Mouse (Mus musculus) hindbrain, embryonic 14.5 days (tissue): ENCODE data around the gene Muc20. TPM values are rescaled to one million over a fixed set of nuclear protein-coding genes. Genes with fewer than 3 reads are reported as not detected.

Source experiments
- ATAC-seq: fragments of 200-750 bp; cut with Nextera tagmentation; 2 replicates; pipeline ENCODE4 v1.8.0; 2017; ENCODE audit warnings: moderate number of reproducible peaks, mild to moderate bottlenecking, moderate TSS enrichment, moderate library complexity; ENCODE audit not compliant: low FRiP score
- DNase-seq: peaks from one replicate; pipeline ENCODE4 v3.0.0-alpha.2; 2015; ENCODE audit warnings: low spot score
- H3K27ac ChIP-seq: fragments of 300-500 bp; sonication (generic); 2 replicates; pipeline ENCODE4 v1.5.1; 2014; ENCODE audit warnings: mild to moderate bottlenecking, moderate library complexity
- H3K27me3 ChIP-seq: fragments of 300-500 bp; sonication (generic); 2 replicates; pipeline ENCODE4 v1.6.1; 2014; ENCODE audit warnings: mild to moderate bottlenecking, low read length, mixed read lengths; ENCODE audit not compliant: control insufficient read depth, insufficient read depth
- H3K36me3 ChIP-seq: fragments of 300-500 bp; sonication (generic); replicated peaks from 2 replicates; pipeline ENCODE4 v1.6.1; 2014; ENCODE audit not compliant: control insufficient read depth, insufficient read depth
- H3K4me1 ChIP-seq: fragments of 300-500 bp; sonication (generic); replicated peaks from 2 replicates; pipeline ENCODE4 v1.6.1; 2014; ENCODE audit warnings: antibody characterized with exemption, low read length, mixed read lengths; ENCODE audit not compliant: control insufficient read depth, insufficient read depth
- H3K4me2 ChIP-seq: fragments of 300-500 bp; sonication (generic); replicated peaks from 2 replicates; pipeline ENCODE4 v1.6.1; 2014; ENCODE audit warnings: mild to moderate bottlenecking, moderate library complexity
- H3K4me3 ChIP-seq: fragments of 300-500 bp; sonication (generic); replicated peaks from 2 replicates; pipeline ENCODE4 v1.5.1; 2014; ENCODE audit warnings: mild to moderate bottlenecking, low read length
- H3K9ac ChIP-seq: fragments of 300-500 bp; sonication (generic); 2 replicates; pipeline ENCODE4 v1.6.1; 2014
- H3K9me3 ChIP-seq: fragments of 300-500 bp; sonication (generic); 2 replicates; pipeline ENCODE4 v1.6.1; 2016; ENCODE audit warnings: low read length; ENCODE audit not compliant: control insufficient read depth
- WGBS: fragments of 180-500 bp; shearing (Covaris S2); extraction: QIAGEN DNeasy Blood & Tissue Kit; methylation state at CpG from one replicate; pipeline ENCODE4 v1.1.7; 2014; 5-methylcytosine and 5-hydroxymethylcytosine counted together
- polyA plus RNA-seq: library from polyadenylated mRNA; unstranded; fragments of >200 nt; fragmentation: Nextera tagmentation; extraction: Ambion mirVana; gene quantifications from 2 replicates; pipeline ENCODE4 v1.2.1, GENCODE M21; 2014

Gene Muc20
- polyA plus RNA-seq, 1 experiment from 2014 or later, result not detected

DNA sequence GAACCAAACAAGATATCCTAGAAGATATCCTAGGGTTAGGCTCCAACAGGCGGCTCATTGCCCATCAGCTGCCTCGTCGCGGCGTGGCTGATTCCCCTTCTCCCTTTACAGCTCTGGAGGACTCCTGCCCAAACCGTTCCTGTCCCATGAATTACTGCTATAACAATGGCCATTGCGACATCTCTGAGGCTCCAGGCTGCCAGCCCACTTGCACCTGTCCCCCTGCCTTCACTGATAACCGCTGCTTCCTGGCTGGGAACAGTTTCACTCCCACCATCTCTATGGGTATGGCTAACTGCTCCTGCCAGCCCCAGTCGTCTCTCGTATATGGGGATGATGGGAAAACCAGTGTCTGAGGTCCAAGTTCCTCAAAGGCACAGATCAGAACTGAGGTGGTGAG, 20.6 kb downstream of the Muc20 start:
- Histone ChIP-seq H3K9ac (no peak overlapping the region), H3K9me3 (no peaks in the 10 kb centered on the region), H3K4me1 (no peaks in the 10 kb centered on the region), H3K4me3 (no peak overlapping the region), H3K4me2 (no peak overlapping the region), H3K27me3 (no peaks in the 10 kb centered on the region), H3K36me3 (no peaks in the 10 kb centered on the region), H3K27ac (no peak overlapping the region)
- DNase-seq (no peak), ATAC-seq (no peak)
- 83% methylated on average over 10 of the region's 10 CpGs for WGBS

DNA sequence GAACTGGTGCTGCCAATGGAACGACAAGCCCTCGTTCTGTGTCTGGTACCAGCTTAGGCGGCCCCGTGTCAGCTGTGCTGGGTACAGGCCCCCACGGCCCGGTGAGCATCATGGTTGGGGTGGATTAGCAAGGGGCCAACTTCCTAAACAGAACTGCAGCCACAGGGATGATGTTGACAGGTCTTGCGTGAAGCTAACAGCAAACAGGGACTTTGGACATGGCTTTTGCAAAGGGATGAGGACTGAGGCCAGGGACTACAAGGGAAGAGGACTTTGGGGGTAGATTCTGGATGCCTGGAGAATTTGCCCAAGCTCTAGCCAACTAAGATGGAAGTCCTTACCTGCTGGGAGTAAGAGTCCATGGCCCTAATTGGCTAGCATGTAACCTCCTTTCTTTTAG, 30.3 kb downstream of the Muc20 start:
- H3K9ac ChIP-seq, result no peak overlapping the region
- H3K4me1 ChIP-seq, result no peaks in the 10 kb centered on the region
- no peaks in the 10 kb centered on the region for H3K27me3 ChIP-seq
- DNase-seq (no peak), ATAC-seq (no peak)
- H3K4me3 ChIP-seq, result no peak overlapping the region
- H3K36me3 ChIP-seq, result no peaks in the 10 kb centered on the region
- no peak overlapping the region for H3K27ac ChIP-seq
- no peak overlapping the region for H3K4me2 ChIP-seq
- WGBS, result 94% methylated on average over 7 of the region's 7 CpGs
- no peaks in the 10 kb centered on the region for H3K9me3 ChIP-seq

DNA sequence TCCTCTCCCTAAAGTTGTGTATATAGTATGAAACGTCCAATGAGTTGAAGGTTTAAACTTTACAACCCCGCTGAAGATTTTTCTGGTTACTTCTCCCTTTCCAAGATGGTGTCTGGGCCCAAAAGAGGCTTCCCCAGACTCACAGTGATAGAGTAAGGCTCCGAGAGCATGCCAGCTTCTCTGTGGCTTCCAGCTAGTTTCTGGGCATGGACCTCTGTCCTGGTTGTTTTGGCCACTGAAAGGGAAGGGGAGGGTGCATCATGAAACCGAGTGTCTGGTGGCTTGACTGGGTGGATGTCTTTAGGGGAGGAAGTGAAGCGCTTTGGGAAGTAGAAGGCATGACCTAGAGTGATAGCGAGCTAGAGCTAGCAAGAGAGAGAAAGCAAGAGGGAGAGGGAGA, 32.3 kb downstream of the Muc20 start:
- H3K27me3 ChIP-seq, result no peaks in the 10 kb centered on the region
- H3K36me3 ChIP-seq, result no peaks in the 10 kb centered on the region
- H3K4me2 ChIP-seq, result no peak overlapping the region
- 73% methylated on average over 6 of the region's 6 CpGs for WGBS
- no peak overlapping the region for H3K9ac ChIP-seq
- no peak overlapping the region for H3K27ac ChIP-seq
- H3K9me3 ChIP-seq, result no peaks in the 10 kb centered on the region
- no peak overlapping the region for H3K4me3 ChIP-seq
- no peaks in the 10 kb centered on the region for H3K4me1 ChIP-seq
- DNase-seq, result no peak
- no peak for ATAC-seq

DNA sequence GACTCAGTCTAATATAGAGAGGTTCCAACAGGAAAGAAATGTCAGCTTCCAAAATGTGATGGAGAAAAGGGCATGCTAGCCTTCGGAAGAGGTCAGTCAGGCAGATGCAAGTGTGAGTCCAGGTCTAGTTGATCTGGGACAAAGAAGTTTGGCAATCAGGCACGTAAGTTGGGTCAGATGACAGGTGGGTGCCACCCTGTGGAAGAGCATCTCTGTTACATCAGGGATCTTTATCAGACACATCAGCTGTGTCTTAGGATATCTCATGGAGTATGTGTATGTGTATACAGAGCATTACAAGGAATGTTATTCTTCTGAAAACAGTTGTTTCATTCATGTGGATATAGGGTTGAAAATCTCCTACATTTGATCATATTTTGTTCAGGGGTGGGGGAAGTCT, 32.7 kb downstream of the Muc20 start:
- WGBS, result 93% methylated on average over 2 of the region's 2 CpGs
- Histone ChIP-seq H3K9me3 (no peaks in the 10 kb centered on the region), H3K27me3 (no peaks in the 10 kb centered on the region), H3K36me3 (no peaks in the 10 kb centered on the region), H3K9ac (no peak overlapping the region), H3K4me1 (no peaks in the 10 kb centered on the region), H3K4me3 (no peak overlapping the region), H3K4me2 (no peak overlapping the region), H3K27ac (no peak overlapping the region)
- DNase-seq (no peak), ATAC-seq (no peak)

DNA sequence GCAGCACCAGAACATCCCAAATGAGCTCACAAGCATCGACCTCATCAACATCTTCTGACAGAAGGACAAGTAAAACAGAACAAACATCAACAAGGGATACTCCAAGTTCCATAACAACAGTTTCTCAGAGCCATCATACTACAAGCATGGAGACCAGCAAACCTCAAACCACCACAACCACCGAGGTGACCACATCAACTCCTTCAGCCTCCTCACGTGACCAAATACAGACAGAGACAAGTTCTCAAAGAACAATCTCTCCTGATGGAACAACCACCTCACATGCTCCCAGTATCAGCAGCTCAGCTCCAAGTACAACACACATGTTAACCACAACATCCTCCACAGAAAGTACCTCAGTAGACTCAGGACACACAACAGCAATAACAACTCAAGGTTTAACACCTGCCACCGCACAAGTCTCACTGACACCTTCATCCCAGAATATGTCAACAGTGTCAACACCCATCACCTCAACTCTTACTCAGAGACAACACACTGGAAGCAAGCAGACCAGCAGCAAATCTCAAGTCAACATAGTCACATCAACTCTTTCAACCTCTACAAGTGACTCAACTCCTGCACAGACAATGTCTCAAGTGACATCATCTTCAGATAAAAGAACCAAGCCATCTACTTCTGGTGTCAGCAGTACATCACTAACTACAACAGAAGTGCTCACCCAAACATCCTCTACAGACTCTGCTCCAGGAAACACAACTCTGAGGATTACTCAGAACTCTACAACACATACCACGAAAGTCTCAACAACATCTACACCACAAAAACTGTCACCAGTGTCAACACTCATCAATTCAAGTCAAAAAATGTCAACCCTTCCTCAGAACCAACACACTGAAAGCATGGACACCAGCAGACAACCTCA, 46.8 kb downstream of the Muc20 start:
- 93% methylated on average over 5 of the region's 5 CpGs for WGBS
- Histone ChIP-seq H3K27ac (no peak overlapping the region), H3K36me3 (no peaks in the 10 kb centered on the region), H3K4me3 (no peak overlapping the region), H3K9me3 (no peaks in the 10 kb centered on the region), H3K27me3 (no peaks in the 10 kb centered on the region), H3K4me2 (no peak overlapping the region), H3K9ac (no peak overlapping the region), H3K4me1 (no peaks in the 10 kb centered on the region)
- DNase-seq (no peak), ATAC-seq (no peak)

DNA sequence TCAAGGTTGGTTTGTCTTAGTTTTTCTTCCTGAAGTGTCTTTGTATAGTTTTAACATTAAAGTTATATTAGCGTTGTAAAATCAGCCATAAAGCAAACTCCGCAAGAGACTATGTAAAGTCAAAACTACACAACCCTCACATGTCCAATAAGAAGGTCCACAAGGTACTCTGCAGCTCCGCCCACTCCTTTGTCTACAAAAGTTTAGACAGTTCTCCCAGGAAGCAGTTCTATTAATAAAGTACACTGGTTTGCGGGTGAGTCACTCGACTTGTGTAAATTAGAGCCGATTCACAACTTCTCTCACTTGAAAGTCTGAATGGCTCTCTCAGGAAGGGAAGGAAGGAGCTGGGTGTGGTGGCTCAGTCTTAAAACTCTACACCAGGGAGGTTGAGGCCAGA, 51.4 kb downstream of the Muc20 start:
- Histone ChIP-seq H3K9ac (no peak overlapping the region), H3K4me2 (no peak overlapping the region), H3K9me3 (no peaks in the 10 kb centered on the region), H3K4me1 (no peaks in the 10 kb centered on the region), H3K27me3 (no peaks in the 10 kb centered on the region), H3K36me3 (no peaks in the 10 kb centered on the region), H3K27ac (no peak overlapping the region), H3K4me3 (no peak overlapping the region)
- 77% methylated on average over 6 of the region's 6 CpGs for WGBS
- ATAC-seq (no peak), DNase-seq (no peak)

DNA sequence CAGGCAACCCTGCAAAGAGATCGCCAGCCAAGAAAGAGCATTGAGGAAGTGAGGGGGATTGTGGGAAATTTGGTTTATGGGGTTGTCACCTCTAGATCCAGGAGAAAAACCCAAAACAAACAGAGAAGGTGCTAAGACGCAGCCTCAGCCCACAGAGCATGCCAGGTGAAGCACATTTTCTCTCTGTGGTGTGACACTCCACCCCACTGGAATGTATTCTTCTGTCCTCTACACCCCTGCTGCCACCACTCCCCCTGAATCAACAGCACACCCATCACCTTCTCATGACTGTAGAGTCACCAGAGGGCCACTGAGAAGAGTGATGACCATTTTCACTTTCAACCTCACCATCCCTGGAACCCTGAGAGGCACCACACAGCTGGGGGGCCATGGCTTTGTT, 54.5 kb downstream of the Muc20 start:
- no peaks in the 10 kb centered on the region for H3K9me3 ChIP-seq
- 88% methylated on average over 2 of the region's 2 CpGs for WGBS
- H3K4me3 ChIP-seq, result no peak overlapping the region
- no peaks in the 10 kb centered on the region for H3K4me1 ChIP-seq
- no peaks in the 10 kb centered on the region for H3K27me3 ChIP-seq
- DNase-seq (no peak), ATAC-seq (no peak)
- no peak overlapping the region for H3K9ac ChIP-seq
- H3K4me2 ChIP-seq, result no peak overlapping the region
- no peaks in the 10 kb centered on the region for H3K36me3 ChIP-seq
- H3K27ac ChIP-seq, result no peak overlapping the region

DNA sequence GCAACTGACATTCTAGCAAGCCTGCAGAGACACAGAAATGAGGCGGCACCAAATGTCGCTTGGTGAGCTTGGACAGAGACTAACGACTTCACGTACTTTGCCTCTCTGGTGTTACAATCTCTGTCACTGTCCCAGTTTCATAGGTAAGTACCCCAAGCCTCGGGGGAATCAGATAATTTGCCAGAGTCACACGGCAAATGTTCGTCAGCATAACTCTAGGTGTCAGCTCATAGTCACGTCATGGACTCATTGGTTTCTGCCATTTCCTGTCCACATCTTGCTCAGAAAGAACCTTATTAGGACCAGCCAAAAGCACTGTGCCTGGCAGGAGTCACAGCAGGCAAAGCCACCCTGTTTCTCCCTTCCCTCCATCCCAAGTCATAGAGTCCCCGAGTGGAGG, 55.9 kb downstream of the Muc20 start:
- Histone ChIP-seq H3K36me3 (no peaks in the 10 kb centered on the region), H3K4me3 (no peak overlapping the region), H3K9ac (no peak overlapping the region), H3K4me2 (no peak overlapping the region), H3K9me3 (no peaks in the 10 kb centered on the region), H3K4me1 (no peaks in the 10 kb centered on the region), H3K27me3 (no peaks in the 10 kb centered on the region), H3K27ac (no peak overlapping the region)
- WGBS, result 78% methylated on average over 9 of the region's 9 CpGs
- ATAC-seq (no peak), DNase-seq (no peak)

DNA sequence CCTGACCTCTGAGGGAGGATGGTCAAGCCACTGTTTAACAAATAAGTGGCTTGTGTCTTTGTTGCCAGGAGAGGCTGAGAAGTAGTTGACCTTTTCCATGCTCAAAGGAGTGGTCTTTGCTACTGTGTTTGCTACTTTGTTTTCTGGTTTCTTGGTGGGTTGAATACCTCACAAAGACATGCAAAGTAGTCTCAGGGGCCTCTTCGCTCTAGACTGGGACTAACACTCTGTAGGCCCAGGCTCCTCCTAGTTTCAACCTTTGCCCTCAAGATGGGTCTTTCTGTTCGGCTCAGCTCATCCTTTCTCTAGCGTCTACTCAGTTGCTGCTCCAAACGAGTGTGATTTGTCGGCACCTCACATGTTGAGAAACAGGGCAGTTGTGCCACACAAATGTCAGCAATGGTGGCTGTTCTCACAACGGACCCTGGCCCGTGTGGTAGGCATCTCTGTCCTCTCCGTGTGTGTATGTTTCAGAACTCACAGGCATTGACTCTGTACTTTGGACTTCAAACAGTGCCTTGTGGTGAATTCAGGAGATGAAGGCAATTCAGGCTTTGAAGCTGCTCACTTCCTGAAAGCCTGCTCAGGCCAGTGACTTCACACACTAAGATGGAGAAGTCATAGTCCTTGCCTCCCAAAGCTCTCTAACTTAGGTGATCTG, 57.1 kb downstream of the Muc20 start:
- no peaks in the 10 kb centered on the region for H3K36me3 ChIP-seq
- no peak overlapping the region for H3K4me3 ChIP-seq
- no peak overlapping the region for H3K4me2 ChIP-seq
- H3K27ac ChIP-seq, result no peak overlapping the region
- H3K27me3 ChIP-seq, result no peaks in the 10 kb centered on the region
- H3K4me1 ChIP-seq, result no peaks in the 10 kb centered on the region
- no peaks in the 10 kb centered on the region for H3K9me3 ChIP-seq
- ATAC-seq (no peak), DNase-seq (no peak)
- H3K9ac ChIP-seq, result no peak overlapping the region
- WGBS, result 43% methylated on average over 8 of the region's 8 CpGs
